Mouse (Mus musculus) liver, adult 2 months (tissue): ENCODE results near the gene Taldo1.

Source experiments
- CTCF ChIP-seq: fragments of 200-500 bp; IDR thresholded peaks from 2 replicates; pipeline ENCODE4 v1.5.1; 2011; ENCODE audit warnings: low read depth, low read length, control low read depth
- POLR2A ChIP-seq: fragments of 200-500 bp; IDR thresholded peaks from 2 replicates; pipeline ENCODE4 v1.6.1; 2011; ENCODE audit warnings: low read length, control low read depth; ENCODE audit not compliant: insufficient read depth; ENCODE audit errors: extremely low read depth

DNA sequence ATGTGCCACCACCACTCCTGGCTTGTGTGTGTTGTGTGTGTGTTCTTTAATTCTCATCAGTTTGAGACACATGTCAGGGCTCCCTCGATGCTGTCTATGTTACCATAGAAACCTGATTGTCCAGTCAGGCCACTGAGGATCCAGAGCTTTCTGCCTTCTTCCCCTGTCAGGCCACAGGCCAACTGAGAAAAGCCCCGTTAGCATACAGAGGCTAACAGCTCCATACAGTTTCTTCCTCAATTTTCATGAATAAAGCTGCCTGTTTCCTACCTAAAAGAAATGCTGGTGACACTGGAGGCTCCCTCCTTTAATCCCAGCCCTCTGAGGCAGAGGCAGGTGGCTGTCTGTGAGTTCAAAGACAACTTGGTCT is 44.5 kb downstream of the Taldo1 start:
- TF ChIP-seq CTCF (no peak), POLR2A (no peak)
